Mouse (Mus musculus): ENCODE results near the gene Ahdc1. TPM values are rescaled to one million over a fixed set of nuclear protein-coding genes. Genes with fewer than 3 reads are reported as not detected.

The Ahdc1 gene
- polyA plus RNA-seq, 1 experiment from 2014 or later: 7.0 TPM

DNA sequence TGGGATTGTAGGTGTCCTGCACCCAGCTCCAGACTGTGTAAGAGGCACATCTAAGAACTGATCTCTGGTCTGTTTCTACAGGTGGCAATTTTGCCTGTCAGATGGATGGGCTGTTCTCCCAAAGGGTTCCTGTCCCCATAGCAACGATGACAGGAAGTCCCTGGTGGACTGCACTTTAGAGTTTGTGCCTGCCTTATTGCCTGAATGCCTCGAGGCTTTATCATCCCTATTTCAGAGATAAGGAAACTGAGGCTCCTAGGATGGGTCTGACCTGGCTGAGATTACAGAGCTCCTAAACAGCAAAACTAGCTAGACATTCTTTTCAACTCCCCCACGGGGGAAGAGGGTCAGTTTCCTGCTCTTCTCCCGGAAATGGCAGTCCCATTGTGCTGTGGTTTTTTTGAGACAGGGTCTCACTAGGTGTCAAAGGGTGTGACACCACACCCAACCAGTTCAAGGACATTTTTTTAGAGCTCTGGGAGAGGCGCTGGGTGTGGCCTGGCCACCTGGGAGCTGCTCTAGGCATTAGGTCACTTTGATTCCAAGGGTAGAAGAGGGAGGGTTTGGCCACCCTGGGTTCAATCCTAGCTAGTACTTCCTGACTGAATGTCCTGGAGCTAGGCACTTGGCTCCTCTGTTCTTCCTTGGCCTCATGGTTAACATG is 111.0 kb downstream of the Ahdc1 start:
- WGBS (ENCODE audit: insufficient replicate concordance): 20% methylated on average over 5 of the region's 5 CpGs

GRCm38 (mm10) chr4:133127079-133127478 is 116.0 kb downstream of the Ahdc1 start:
- no peaks in the 10 kb centered on the region for H3K9me3 ChIP-seq (replicated peaks; ENCODE audit: control insufficient read depth, low read length)
- no peak overlapping the region for H3K27ac ChIP-seq (ENCODE audit: low read depth, low read length)
- no peak overlapping the region for H3K4me3 ChIP-seq (ENCODE audit: low read depth, low read length)
- no peak for ATAC-seq (replicated peaks; ENCODE audit: insufficient number of reproducible peaks, low FRiP score, low TSS enrichment)
- no peaks in the 10 kb centered on the region for H3K27me3 ChIP-seq (ENCODE audit: control insufficient read depth, insufficient read depth, low read length)
- H3K4me1 ChIP-seq (ENCODE audit: control insufficient read depth, insufficient read depth, low read length): peaks cover 17% of the 10 kb centered on the region
- H3K36me3 ChIP-seq (ENCODE audit: control insufficient read depth, insufficient read depth, low read length): no peaks in the 10 kb centered on the region
- WGBS (ENCODE audit: insufficient replicate concordance): 53% methylated on average over 3 of the region's 3 CpGs
- H3K4me2 ChIP-seq: no peak overlapping the region
- H3K9ac ChIP-seq (ENCODE audit: low read depth, low read length): no peak overlapping the region

More for the DNA sequence above, 111.0 kb downstream of the Ahdc1 start:
- no peak overlapping the region for H3K9ac ChIP-seq (ENCODE audit: low read depth, low read length)
- H3K4me2 ChIP-seq: no peak overlapping the region
- H3K9me3 ChIP-seq (replicated peaks; ENCODE audit: control insufficient read depth, low read length): no peaks in the 10 kb centered on the region
- H3K27me3 ChIP-seq (ENCODE audit: control insufficient read depth, insufficient read depth, low read length): no peaks in the 10 kb centered on the region
- H3K27ac ChIP-seq (ENCODE audit: low read depth, low read length): no peak overlapping the region
- H3K4me3 ChIP-seq (ENCODE audit: low read depth, low read length): no peak overlapping the region
- ATAC-seq (replicated peaks; ENCODE audit: insufficient number of reproducible peaks, low FRiP score, low TSS enrichment): no peak
- peaks cover 25% of the 10 kb centered on the region for H3K4me1 ChIP-seq (ENCODE audit: control insufficient read depth, insufficient read depth, low read length)
- H3K36me3 ChIP-seq (ENCODE audit: control insufficient read depth, insufficient read depth, low read length): no peaks in the 10 kb centered on the region

Other genes with a start within 250 kb of the Ahdc1 start
- gene Rpa2, start 242.9 kb upstream of the Ahdc1 start, polyA plus RNA-seq (2014; fragmentation: Nextera tagmentation; extraction: Ambion mirVana): 94.8 and 95.1 TPM in 2 replicates
- 0.29 and 0.59 TPM in 2 replicates for gene Themis2, start 214.9 kb upstream of the Ahdc1 start, polyA plus RNA-seq (2014; fragmentation: Nextera tagmentation; extraction: Ambion mirVana)
- 40.3 and 45.5 TPM in 2 replicates for gene Ppp1r8, start 168.1 kb upstream of the Ahdc1 start, polyA plus RNA-seq (2014; fragmentation: Nextera tagmentation; extraction: Ambion mirVana)
- gene Stx12, start 126.8 kb upstream of the Ahdc1 start, polyA plus RNA-seq (2014; fragmentation: Nextera tagmentation; extraction: Ambion mirVana): 66.8 and 67.5 TPM in 2 replicates
- 31.2 and 33.4 TPM in 2 replicates for gene Fam76a, start 88.7 kb upstream of the Ahdc1 start, polyA plus RNA-seq (2014; fragmentation: Nextera tagmentation; extraction: Ambion mirVana)
- 0.40 and 0.63 TPM in 2 replicates for gene Fgr, start 37.2 kb upstream of the Ahdc1 start, polyA plus RNA-seq (2014; fragmentation: Nextera tagmentation; extraction: Ambion mirVana)
- gene Wasf2, start 119.2 kb downstream of the Ahdc1 start, polyA plus RNA-seq (2014; fragmentation: Nextera tagmentation; extraction: Ambion mirVana): 37.3 and 55.8 TPM in 2 replicates
- gene Cd164l2, start 200.9 kb downstream of the Ahdc1 start, polyA plus RNA-seq (2014; fragmentation: Nextera tagmentation; extraction: Ambion mirVana): 0.27 and 0.77 TPM in 2 replicates
- 0.37 and 0.61 TPM in 2 replicates for gene Gpr3, start 201.3 kb downstream of the Ahdc1 start, polyA plus RNA-seq (2014; fragmentation: Nextera tagmentation; extraction: Ambion mirVana)
- 1.5 and 1.7 TPM in 2 replicates for gene Map3k6, start 229.6 kb downstream of the Ahdc1 start, polyA plus RNA-seq (2014; fragmentation: Nextera tagmentation; extraction: Ambion mirVana)

Data from heart, embryonic 11.5 days (tissue).